Mouse (Mus musculus) left cerebral cortex, postnatal 10 days (tissue): ENCODE results near the gene Ush2a. TPM values are rescaled to one million over a fixed set of nuclear protein-coding genes. Genes with fewer than 3 reads are reported as not detected.

Source experiments
- DNase-seq, 2 experiments: peaks; one replicate each; pipeline ENCODE4 v3.0.0; 2021 to 2022; ENCODE audit warnings: low spot score in 2 of 2, mixed read lengths in 1 of 2; ENCODE audit errors: extremely low spot score in 1 of 2
- intact Hi-C: fragments of 180-260 bp; cut with DNase I; formaldehyde crosslinking; loops from one replicate; pipeline ENCODE4 v1.15.1; 2025
- total RNA-seq, 2 experiments: library from RNA; stranded (reverse); gene quantifications; 2 replicates each; pipeline ENCODE4 v1.2.3; 2021

Gene Ush2a
- total RNA-seq, 2 experiments from 2014 or later = 0.13 to 0.32 TPM

DNA sequence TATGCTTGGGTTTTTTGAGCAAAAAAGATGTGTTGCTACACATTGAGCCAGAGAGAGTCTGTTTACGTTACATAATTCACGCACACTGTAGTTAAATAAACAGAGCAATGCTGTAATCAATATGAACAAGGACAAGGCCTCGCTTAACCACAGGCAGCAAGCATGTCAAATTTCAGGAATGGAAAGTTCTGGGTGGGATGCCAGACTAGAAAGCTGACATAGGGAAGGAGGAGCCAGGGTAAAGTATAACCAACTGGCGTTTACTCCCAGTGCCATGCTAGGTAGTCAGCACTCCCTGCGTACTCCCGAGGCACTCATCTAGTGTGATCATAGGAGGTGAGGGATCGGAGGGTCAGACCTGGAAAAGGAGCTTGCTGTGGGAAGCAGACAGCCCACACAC lies 553.2 kb downstream of the Ush2a start:
- intact Hi-C loops = no loop called here

DNA sequence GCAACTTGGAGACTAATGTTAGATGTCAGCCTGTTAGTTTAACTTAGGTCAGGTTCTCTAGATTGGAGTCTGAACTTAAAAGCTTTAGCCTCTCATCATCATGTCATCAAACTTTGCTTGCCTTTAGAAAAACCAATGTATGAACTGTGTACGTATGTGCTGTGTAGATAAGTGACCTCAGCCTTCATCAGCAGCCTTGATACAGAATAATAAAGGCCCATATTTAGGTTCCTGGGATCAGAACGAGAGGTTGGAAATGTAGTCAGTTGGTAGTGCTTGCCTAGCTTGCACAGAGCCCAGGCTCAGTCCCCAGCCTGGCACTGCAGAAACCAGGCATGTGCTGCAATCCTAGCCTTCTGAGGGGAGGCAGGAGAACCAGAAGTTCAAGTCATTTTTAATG lies 562.4 kb downstream of the Ush2a start:
- intact Hi-C loops = no loop called here

More for the DNA sequence above, 553.2 kb downstream of the Ush2a start:
- DNase-seq = no peak

DNA sequence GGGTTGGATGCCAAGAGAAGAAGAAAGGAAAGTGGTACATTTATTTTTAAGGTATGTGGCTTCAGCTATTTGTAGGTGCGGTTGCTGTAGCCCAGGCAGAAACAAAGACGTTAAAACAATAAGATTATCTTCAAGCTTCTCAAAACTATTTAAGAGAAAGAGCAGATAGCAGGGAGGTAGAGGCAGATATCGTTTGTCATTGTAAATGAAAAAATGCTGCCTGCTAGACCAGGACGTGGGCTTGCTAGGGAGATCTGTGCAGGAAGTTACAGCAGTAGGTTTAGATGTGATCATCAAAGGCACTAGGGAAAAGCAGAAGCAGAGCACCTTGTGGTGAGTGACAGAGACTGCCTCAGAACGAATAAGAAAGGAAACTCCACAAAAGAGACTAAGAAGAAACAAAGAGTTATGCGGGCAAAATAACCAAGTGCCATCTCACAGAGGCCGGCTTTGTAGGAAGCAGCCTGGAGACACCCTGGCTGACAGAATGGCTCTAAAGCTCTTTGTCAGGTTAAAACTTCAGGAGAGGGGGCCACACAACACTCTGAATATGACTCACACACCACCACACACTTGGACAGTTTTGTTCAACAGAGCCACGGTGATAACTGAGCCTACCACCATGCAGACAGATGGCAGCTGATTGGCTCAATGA lies 563.2 kb downstream of the Ush2a start:
- DNase-seq = no peak
- intact Hi-C loops = no loop called here

More for the DNA sequence above, 562.4 kb downstream of the Ush2a start:
- DNase-seq = no peak

DNA sequence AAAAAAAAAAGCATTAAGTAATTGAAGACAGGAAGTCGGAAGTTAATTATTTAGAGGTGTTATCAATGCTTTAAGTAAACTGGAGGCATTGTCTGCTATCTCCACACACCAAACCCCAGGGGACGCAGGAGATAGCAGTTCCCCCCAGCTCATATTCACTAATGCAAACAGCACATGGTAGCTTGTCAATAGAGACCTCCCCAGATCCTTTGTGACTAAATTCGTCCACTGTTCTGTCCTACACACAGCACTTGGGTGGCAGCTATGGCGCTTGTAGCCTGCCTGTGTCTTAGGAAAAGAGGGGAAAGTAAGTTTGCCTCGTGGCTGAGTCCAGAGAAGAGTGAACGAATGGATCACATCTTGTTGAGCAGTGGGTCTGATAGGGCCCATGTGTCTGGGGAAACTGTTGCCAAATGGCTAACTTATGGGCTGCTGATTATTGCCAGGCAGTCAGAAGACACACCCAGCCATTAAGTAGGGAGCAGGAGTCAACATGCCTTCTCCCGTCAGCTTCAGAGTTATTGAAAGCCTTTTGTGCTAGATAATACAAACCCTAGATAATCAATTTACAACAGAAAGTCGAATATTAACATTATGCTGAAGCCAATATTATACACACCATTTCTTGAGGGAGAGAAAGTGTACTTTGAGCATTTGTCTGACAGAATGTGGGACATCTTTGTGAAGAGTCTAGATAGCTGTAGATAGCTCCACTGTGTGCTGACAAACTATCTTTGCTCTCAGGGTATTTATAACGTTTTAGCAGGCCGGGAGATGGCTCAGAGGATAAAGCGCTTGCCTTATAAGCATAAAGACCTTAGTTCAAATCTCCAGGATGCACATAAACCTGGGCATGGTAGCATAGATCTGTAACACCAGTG lies 568.9 kb downstream of the Ush2a start:
- DNase-seq = no peak
- intact Hi-C loops = no loop called here

DNA sequence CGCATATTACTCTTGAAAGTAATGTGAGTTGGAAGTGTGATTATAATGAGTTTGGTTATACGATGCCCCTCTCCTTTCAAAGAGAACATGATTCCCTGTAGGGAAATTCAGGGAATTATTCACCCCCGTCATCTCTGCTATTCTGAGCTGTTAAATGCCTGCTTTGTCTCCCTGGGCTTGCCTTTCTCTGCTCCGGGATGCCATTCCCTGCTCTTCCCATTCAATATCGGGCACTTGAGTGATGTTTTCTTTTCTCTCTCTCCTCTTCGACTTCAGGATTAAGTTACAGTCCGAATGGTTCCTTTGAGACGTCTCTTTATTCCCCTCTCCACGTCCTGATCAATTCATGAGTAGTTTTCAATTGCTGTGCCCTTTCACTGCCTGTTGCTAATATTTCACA lies 572.1 kb downstream of the Ush2a start:
- no peak for DNase-seq
- intact Hi-C loops = no loop called here

DNA sequence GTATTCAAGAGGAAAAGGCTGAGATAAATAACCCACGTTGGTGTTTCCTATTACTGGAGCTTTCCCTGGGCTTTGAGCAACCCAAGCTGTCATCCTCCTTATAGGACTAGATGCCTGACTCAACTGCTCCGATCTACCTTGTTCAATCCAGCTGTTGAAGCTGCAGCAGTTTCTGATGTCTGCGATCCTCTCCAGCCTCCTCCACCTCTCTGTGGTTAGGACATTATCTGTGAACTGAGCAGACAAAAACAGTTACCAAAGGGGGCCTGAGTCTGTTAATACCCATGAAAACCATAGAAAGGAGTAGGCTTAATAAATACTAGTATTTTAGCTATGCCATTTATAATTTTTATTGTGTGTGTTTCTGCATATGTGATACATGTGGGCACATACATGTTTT lies 572.9 kb downstream of the Ush2a start:
- DNase-seq = no peak
- intact Hi-C loops = no loop called here

DNA sequence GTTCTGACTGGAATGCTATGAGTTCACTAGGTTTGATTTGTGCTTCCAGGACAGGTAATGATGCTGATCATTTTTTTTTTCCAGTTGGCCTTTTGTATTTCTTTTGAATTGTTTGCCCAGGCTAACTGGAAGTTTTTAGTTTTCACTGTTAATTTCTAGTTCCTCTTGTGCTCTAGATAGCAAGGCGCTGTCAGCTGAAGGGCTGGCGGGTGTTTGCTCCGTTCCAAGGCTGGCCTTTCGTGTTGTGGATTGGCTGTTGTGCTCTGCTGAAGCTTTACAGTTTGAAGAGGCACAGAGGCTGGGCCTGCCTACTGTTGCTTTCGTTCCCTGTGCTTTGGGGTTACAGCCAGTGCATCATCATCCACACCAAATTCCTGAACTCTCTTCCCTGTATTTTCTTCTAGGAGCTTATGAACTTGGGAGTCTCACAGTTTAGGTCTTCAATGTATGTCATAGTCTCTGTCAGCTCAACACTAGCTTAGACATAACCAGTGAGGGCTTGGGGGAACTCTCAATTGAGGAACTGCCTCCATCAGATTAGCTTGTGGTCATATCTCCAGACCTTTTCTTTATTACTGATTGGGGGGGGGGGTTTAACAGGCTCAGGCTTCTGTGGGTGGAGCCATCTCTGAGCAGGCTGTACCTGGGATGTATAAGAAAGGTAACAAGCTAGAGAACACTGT lies 575.9 kb downstream of the Ush2a start:
- no peak for DNase-seq
- intact Hi-C loops = no loop called here

DNA sequence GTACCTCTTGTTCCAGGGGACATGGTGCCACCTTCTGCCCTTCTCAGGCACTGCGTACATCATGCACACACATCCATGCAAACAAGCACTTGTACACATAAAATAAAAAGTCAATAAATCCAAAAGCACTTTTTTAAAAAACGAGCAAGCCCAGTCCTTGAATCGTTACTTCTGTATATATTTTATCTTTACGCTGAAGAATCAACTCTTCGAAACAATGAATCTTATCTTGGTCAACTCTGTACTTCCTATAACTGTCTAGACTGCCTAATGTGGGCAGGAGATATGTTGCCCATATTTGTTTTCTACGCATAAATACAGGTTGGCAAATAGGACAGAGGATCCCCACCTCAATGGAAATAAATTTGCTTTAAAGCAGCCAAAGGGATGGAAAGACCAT lies 585.4 kb downstream of the Ush2a start:
- intact Hi-C loops = no loop called here
- DNase-seq = no peak

DNA sequence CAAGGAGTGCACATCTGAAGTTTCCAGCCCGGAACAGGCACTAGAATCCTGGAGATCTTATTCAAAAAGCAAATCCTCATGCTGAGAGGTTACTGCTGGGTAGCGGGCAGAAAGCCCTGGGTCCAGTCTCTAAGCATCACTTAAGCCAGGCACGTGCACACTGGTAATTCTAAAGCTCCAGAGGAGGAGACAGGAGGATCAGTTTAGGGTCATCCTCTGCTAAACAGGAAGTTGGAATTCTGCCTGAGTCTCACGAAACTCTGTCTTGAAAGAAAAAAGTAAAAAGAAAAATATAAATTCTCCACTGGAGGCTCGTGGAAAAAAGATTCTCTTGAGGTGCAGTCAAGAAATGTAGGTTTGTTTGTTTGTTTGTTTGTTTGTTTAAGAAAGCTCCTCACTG lies 591.0 kb downstream of the Ush2a start:
- no peak for DNase-seq
- intact Hi-C loops = no loop called here

DNA sequence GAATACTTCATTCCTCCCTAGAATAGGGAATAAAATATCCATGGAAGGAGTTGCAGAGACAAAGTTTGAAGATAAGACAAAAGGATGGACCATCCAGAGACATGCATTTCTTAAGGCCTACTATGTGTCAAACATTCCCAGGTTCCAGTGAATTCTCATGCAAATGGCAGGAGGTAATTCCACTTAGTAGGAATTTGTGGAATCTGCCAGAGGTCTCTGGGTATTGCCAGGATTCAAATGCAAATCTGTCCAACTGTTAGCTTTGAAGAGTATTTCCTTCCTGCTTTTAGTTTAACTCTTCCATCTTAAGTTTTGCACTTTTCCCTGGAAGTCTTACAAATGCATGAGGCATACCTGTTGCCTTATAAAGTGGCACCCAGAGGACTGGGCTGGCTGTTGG lies 592.4 kb downstream of the Ush2a start:
- DNase-seq = no peak
- intact Hi-C loops = no loop called here

DNA sequence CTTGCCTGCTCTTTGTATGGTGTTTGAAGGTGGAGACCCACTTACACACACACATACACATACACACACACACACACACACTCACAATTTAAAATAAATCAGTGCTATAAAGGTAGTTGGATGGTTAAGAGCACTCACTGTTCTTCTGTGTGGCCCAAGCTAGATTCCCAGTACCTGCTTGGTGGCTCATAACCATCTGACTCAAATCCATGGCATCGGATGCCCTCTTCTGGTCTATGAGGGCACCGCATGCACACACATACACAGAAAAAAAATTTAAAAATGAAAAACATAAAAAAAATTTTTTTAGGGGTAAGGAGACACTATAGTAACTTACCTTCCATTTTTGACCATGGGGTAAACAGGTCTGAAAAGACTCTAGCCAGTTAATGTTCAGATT lies 593.2 kb downstream of the Ush2a start:
- intact Hi-C loops = no loop called here
- DNase-seq = no peak

DNA sequence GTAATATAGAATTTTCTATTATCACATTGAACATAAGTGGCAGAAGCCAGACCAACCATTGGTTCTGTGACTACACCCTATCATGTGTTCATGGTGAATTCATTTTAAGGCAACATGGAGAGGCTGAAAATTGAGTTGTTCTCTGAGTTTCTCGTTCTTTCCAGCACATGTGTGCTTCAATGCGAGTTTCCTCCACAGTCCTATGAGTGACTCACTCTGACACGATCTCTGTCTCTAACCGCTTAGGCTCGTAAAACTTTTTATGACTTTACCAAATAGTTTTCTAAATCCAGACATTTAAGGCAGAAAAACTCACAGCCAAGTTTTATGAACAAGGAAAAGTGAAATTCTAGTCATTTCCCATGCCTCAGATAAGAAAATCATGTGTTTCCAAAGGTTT lies 597.9 kb downstream of the Ush2a start:
- intact Hi-C loops = no loop called here
- DNase-seq = no peak

DNA sequence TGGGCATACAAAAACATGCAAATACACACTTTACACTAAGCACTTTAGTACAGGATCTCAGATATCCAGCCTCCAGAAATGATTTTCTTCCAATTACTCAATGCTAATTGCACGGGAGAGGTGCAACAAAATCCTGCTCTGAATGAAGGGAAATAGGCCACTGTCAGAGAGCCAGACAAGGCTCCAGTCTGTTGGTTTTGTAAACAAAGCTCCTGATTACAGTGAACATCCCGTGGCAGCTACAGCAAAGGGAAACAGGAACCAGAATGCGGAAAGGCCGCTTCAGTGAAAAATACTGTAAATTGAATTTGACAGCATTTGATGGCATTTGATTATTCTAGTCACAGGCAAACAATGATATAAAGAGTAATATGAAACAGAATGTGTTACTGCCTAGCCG lies 604.1 kb downstream of the Ush2a start:
- intact Hi-C loops = no loop called here
- DNase-seq = no peak

DNA sequence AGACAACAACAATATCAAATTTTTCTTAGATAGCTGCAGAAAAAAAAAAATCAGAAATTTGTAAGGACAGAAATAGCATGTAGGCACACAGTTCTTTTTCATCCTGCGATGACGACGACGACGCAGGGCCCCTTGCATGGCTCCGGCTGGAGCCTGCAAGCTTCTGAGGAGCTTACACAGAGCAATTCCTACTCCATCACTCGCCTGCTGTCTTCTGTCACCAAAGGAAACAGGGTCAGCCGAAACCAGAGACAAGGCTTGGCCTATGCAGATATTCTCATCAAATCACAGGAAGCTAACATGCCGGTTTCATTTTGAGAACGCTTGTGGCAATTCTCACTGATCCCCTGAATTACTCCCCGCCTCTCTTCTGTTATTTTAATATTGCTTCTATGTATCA lies 604.7 kb downstream of the Ush2a start:
- no peak for DNase-seq
- intact Hi-C loops = no loop called here

DNA sequence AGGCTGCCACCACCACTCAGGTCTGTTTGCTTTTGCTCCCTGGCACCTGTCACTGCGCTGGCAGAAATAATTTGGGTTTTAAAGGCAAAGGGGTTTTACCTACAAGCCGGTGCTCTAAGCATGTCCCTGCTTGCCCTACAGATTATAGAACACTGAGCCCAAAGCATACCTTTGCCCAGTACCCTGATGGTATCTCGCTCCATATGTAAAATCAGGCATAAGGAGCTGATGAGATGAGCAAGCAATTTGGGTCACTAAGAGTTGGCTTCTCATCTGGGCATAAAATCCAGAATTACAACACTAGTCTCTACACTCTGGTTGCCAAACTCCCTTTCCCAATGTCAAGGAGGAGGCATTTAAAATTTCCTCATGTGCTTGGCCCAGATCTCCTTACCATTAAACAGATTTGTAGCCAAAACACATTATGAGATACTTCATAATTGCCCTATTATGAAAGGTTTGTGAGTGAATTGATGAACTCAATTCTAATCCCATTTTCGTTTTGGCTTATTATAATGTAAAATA lies 616.8 kb downstream of the Ush2a start:
- DNase-seq = no peak
- intact Hi-C loops = no loop called here

DNA sequence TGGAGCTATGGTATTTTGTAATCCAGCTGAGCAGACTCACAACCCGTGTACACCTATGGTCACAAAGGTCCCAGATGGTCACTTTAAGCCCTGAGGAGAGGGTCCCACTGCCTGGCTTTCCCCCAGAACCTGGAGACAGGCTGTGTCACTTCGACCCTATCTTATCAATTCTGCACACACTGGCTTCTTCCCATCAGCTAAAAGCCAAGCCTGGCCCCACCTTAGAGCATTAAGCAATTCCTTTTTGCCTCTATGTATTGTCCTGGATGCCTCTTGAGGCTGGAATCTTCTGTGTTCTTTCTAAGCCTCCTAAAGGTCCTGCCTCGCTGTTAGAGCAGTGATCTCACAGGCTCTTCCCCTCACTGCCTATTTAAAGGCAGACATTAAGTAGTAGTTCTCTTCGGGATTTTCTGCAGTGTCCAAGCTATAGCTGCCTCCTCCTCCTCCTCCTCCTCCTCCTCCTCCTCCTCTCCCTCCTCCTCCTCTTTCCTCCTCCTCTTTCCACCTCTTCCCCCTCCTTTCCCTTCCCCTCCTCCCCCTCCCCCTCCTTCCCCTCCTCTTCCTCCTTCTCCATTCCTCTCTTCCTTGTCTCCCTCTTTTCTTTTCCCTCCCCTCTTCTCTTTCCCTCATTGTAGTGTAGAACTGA lies 635.2 kb downstream of the Ush2a start:
- intact Hi-C loops = no loop called here
- DNase-seq = no peak

DNA sequence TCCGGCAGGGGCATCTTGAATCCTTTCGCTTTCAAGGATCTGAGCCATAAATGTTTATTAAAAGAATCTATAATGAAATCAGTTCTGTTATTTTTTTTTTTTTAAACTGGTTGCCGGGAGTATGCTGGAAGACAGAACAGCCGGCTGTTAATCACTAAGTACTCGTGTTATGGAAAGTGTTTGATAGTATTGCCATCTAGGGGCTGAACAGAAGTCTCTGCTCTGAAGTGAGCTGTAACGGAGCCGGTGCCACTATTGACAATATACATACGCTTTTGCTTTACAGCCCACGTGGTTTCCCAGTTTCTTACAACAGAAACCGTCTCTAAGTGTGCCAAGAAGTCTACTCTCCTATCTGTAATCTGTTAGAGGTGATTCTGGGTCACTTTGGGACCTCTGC lies 642.3 kb downstream of the Ush2a start:
- peak in 1 of 2 experiments; percentile 14 for DNase-seq
- intact Hi-C loops = loop anchor here (10.0 kb wide), 1 partner anchor 1449 kb away; no protein-coding TSS in a partner anchor

DNA sequence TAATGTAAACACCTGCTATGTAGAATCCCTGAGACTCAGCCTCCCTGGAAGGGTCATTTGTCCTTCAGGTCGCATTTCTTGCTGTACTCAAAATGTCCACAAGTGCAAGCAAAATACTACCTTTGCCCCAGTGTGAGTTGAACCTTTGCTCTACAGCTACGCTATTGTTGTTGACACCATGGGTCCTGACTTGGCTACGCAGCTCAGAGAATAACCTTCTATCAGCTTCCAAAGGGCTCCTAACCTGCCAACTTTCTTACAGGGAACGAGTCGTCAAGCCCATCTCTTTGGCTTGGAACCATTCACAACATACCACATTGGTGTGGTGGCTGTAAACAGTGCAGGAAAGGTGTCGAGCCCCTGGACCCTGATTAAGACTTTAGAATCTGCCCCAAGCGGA lies 644.4 kb downstream of the Ush2a start:
- no peak for DNase-seq
- intact Hi-C loops = loop anchor here (10.0 kb wide), 1 partner anchor 1451 kb away; no protein-coding TSS in a partner anchor

DNA sequence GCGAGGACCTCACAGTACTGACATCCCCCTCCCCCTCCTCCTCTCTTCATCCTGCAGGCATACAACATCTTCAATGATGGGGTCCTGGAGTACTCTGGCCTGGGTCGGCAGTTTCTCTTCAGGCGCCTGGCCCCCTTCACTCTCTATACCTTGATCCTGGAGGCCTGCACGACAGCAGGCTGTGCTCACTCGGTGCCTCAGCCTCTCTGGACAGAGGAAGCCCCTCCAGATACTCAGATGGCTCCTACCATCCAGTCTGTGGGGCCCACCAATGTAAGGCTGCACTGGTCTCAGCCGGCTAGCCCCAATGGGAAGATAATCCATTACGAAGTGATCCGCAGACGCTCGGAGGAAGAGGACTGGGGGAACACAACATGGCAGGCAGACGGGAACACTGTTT lies 648.8 kb downstream of the Ush2a start:
- intact Hi-C loops = no loop called here
- no peak for DNase-seq
